Mouse (Mus musculus) liver, embryonic 16.5 days (tissue): ENCODE data around the gene Mcl1. TPM values are rescaled to one million over a fixed set of nuclear protein-coding genes. Genes with fewer than 3 reads are reported as not detected.
"Not testable (repeated sequence)": the region's sequence is repeated elsewhere in the genome, so short reads cannot be mapped to it uniquely, and the experiment has no call there.

Experiments used
- ATAC-seq: fragments of 200-750 bp; cut with Nextera tagmentation; 2 replicates; pipeline ENCODE4 v1.8.0; 2017; ENCODE audit warnings: low read depth, mild to moderate bottlenecking, moderate number of reproducible peaks, moderate library complexity
- H3K27ac ChIP-seq: fragments of 300-500 bp; sonication (generic); 2 replicates; pipeline ENCODE4 v1.5.1; 2014; ENCODE audit warnings: mild to moderate bottlenecking, low read length
- H3K27me3 ChIP-seq: fragments of 300-500 bp; sonication (generic); 2 replicates; pipeline ENCODE4 v1.6.1; 2014; ENCODE audit warnings: low read depth, low read length, mixed read lengths; ENCODE audit not compliant: control insufficient read depth, insufficient read depth
- H3K36me3 ChIP-seq: fragments of 300-500 bp; sonication (generic); 2 replicates; pipeline ENCODE4 v1.6.1; 2014; ENCODE audit warnings: mild to moderate bottlenecking; ENCODE audit not compliant: control insufficient read depth, insufficient read depth
- H3K4me1 ChIP-seq: fragments of 300-500 bp; sonication (generic); 2 replicates; pipeline ENCODE4 v1.6.1; 2014; ENCODE audit warnings: low read depth, low read length, mixed read lengths; ENCODE audit not compliant: control insufficient read depth
- H3K4me2 ChIP-seq: fragments of 300-500 bp; sonication (generic); 2 replicates; pipeline ENCODE4 v1.6.1; 2014; ENCODE audit warnings: low read depth, low read length, mixed read lengths
- H3K4me3 ChIP-seq: fragments of 300-500 bp; sonication (generic); 2 replicates; pipeline ENCODE4 v1.5.1; 2014; ENCODE audit warnings: low read depth, mild to moderate bottlenecking, low read length
- H3K9ac ChIP-seq: fragments of 300-500 bp; sonication (generic); 2 replicates; pipeline ENCODE4 v1.6.1; 2014; ENCODE audit warnings: low read depth, low read length
- H3K9me3 ChIP-seq: fragments of 300-500 bp; sonication (generic); replicated peaks from 2 replicates; pipeline ENCODE4 v1.6.1; 2016; ENCODE audit warnings: low read length; ENCODE audit not compliant: control insufficient read depth
- WGBS: fragments of 180-500 bp; shearing (Covaris S2); extraction: QIAGEN DNeasy Blood & Tissue Kit; methylation state at CpG from one replicate; pipeline ENCODE4 v1.1.7; 2014; ENCODE audit not compliant: insufficient replicate concordance; 5-methylcytosine and 5-hydroxymethylcytosine counted together
- polyA plus RNA-seq: library from polyadenylated mRNA; unstranded; fragments of >200 nt; fragmentation: Nextera tagmentation; extraction: Ambion mirVana; gene quantifications from 2 replicates; pipeline ENCODE4 v1.2.1, GENCODE M21; 2015

Gene Mcl1
- 11.1 and 14.5 TPM in 2 replicates for polyA plus RNA-seq

DNA sequence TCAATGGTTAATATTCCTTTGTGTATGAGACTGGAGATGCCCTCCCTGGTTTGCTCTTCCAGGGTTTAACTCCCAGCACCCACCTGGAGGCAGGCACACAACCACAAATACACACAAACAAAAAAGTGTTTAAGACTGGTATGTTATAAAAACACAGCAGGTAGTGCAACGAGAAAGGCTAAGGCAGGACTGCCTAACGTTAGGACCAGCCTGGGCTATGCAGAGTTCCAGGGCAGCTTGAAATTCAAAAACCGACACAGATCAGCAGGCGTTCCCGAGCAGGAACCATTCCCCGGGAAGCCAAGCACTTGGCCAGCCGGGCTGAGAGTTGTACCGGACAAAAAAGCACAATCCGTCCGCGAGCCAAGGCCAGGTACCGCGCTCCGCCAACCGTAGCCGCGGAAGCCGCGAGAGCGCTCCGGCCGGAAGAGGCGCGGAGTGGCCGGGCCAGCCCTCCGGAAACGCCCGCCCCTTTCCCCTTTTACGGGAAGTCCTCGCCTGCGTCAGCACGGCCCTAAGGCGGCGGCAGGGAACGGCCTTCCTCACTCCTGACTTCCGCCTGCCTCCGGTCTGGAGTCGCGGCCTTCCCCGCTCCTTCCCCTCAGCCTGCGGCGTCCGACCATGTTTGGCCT lies at the start of gene Mcl1:
TSS of gene Mcl1 (plus strand) at position 553 of the 632 bp plus-strand sequence.
- peak; percentile 93 for ATAC-seq

DNA sequence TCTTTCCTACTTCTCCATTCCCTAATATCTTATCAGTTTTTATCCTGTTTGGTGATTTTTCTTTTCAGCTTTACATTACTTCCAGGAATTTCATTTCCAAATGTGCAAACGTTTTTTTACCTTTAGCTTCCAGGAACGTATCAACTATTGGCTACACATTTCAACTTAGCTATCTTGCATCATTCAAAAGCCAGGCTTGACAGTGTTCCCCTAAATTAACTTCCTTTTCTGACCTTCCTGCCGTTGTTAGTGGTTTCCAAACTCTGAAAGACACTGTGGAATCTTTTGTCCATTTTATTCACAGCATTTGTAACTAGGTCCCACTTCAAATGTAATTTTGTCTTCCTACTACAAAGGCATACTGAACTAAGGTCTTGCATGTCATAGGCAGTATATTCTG lies 49.4 kb upstream of the Mcl1 start:
- H3K9ac ChIP-seq = no peak overlapping the region
- no peak for ATAC-seq
- H3K4me3 ChIP-seq = no peak overlapping the region
- WGBS = 40% methylated on average over 3 of the region's 3 CpGs
- H3K4me2 ChIP-seq = no peak overlapping the region
- peaks cover 21% of the 10 kb centered on the region for H3K36me3 ChIP-seq
- H3K9me3 ChIP-seq = no peaks in the 10 kb centered on the region
- H3K27me3 ChIP-seq = no peaks in the 10 kb centered on the region
- no peak overlapping the region for H3K27ac ChIP-seq
- no peaks in the 10 kb centered on the region for H3K4me1 ChIP-seq

More for the DNA sequence above, at the start of gene Mcl1:
- Histone ChIP-seq H3K9me3 (no peaks in the 10 kb centered on the region), H3K27ac (peak within 1 kb of the TSS; percentile 97), H3K9ac (peak within 1 kb of the TSS; percentile 99), H3K27me3 (no peaks in the 10 kb centered on the region), H3K4me3 (peak within 1 kb of the TSS; percentile 99), H3K4me1 (peaks cover 43% of the 10 kb centered on the region), H3K4me2 (peak within 1 kb of the TSS; percentile 83), H3K36me3 (peaks cover 21% of the 10 kb centered on the region)
- 0% methylated on average over 43 of the region's 43 CpGs for WGBS

DNA sequence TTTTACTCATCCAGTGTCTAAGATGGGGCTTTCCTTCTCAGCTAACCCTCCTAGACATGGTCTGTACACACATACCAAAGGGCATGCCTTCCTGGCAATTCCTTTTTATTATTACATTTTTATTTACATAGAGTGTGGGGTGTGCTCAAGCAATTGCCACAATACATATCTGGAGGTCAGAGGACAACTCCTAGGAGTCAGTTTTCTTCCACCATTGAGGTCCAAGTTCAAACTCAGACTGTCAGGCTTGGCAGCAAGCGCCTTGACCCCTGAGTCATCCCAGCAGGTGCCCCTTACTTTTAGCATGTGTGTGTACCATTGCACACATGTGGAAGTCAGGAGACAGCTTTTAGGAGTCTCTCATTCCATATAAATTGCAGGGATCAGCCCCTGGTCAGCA lies 44.6 kb upstream of the Mcl1 start:
- ATAC-seq = no peak
- Histone ChIP-seq H3K4me3 (no peak overlapping the region), H3K36me3 (peaks cover 44% of the 10 kb centered on the region), H3K27ac (no peak overlapping the region), H3K4me2 (no peak overlapping the region), H3K4me1 (no peaks in the 10 kb centered on the region), H3K27me3 (no peaks in the 10 kb centered on the region), H3K9me3 (no peaks in the 10 kb centered on the region), H3K9ac (no peak overlapping the region)
- 91% methylated on average over 1 of the region's 1 CpGs for WGBS

DNA sequence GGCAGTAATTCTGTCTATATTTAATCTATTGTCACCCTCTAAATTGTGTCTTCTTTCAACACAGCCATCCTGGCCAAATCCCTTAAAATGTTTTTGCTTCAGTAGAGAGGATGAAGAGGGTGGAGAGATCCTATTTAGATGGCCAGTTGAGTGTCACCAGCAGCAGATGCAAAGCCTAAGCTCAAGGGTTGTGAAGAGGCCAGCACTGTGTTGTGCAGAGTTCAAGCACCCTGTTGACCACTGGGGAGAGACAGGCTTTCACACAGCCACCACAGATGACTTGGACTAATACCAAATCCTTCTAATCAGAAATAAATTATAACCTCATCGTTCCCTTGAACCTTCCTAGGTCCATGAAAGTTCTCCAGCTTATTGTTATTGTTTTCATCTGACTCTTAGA lies 40.1 kb upstream of the Mcl1 start:
- no peak for ATAC-seq
- WGBS = 88% methylated on average over 1 of the region's 1 CpGs

DNA sequence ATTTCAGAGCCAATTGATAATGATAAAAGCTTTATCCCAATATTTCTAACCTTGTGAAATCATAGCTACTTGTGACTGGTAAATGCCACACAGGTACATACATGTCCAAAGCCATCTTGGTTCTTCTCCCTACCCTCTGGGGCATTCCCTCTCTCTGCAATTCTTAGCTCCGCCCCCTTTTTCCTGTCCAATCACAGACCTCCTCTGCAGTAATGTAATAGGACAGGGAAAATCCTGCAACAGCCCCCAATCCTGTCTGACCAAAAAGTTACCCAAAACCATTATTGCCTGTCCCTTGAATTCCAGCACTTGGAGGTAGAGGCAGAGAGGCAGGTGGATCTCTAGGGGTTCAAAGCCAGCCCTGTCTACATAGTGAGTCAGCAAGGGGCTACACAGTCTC lies 37.3 kb upstream of the Mcl1 start:
- H3K27ac ChIP-seq = no peak overlapping the region
- WGBS = 67% methylated on average over 1 of the region's 1 CpGs
- peaks cover 8% of the 10 kb centered on the region for H3K4me1 ChIP-seq
- no peak for ATAC-seq
- H3K4me2 ChIP-seq = no peak overlapping the region
- H3K27me3 ChIP-seq = no peaks in the 10 kb centered on the region
- peaks cover 36% of the 10 kb centered on the region for H3K36me3 ChIP-seq
- no peak overlapping the region for H3K9ac ChIP-seq
- no peaks in the 10 kb centered on the region for H3K9me3 ChIP-seq
- no peak overlapping the region for H3K4me3 ChIP-seq

More for the DNA sequence above, 40.1 kb upstream of the Mcl1 start:
- Histone ChIP-seq H3K4me2 (no peak overlapping the region), H3K9ac (no peak overlapping the region), H3K36me3 (peaks cover 45% of the 10 kb centered on the region), H3K4me3 (no peak overlapping the region), H3K27me3 (no peaks in the 10 kb centered on the region), H3K27ac (no peak overlapping the region), H3K4me1 (no peaks in the 10 kb centered on the region), H3K9me3 (no peaks in the 10 kb centered on the region)

DNA sequence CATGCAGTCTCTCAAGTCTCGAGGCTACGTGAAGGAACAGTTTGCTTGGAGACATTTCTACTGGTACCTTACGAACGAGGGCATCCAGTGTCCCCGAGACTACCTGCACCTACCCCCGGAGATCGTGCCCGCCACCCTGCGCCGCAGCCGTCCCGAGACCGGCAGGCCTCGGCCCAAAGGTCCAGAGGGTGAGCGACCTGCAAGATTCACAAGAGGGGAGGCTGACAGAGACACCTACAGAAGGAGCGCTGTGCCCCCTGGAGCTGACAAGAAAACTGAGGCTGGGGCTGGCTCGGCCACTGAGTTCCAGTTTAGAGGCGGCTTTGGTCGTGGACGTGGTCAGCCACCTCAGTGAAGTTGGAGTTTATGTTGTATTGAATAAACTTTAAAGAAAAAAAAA lies 36.2 kb upstream of the Mcl1 start:
- H3K9ac ChIP-seq, H3K27ac ChIP-seq, H3K9me3 ChIP-seq, H3K4me3 ChIP-seq, H3K4me2 ChIP-seq, ATAC-seq, H3K27me3 ChIP-seq: not testable (repeated sequence)
- Histone ChIP-seq H3K36me3 (peaks cover 35% of the 10 kb centered on the region), H3K4me1 (peaks cover 13% of the 10 kb centered on the region)
- WGBS = 92% methylated on average over 20 of the region's 20 CpGs

DNA sequence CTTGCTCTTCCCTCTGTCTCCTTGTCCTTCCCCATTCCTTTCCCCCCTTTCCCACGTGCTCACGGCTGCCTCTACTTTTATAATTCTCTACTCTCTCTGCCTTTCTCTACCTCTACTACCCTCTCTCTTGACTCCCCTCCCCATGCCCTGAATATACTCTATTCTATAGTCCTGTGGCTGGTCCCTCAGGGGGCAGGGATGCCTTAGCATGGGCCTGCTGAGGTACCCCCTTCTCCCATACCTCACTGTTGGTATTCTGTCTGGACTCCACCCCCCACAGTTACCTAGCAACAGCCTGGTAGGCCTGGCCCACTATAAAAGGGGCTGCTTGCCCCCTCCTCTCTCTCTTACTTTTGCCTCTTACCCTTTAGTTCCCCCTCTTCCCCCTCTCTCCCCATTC lies 35.0 kb upstream of the Mcl1 start:
- no peak overlapping the region for H3K4me2 ChIP-seq
- ATAC-seq = no peak
- H3K4me1 ChIP-seq = peaks cover 13% of the 10 kb centered on the region
- WGBS = 66% methylated on average over 2 of the region's 2 CpGs
- no peak overlapping the region for H3K9ac ChIP-seq
- peaks cover 36% of the 10 kb centered on the region for H3K36me3 ChIP-seq
- no peak overlapping the region for H3K27ac ChIP-seq
- no peaks in the 10 kb centered on the region for H3K9me3 ChIP-seq
- H3K4me3 ChIP-seq = no peak overlapping the region
- no peaks in the 10 kb centered on the region for H3K27me3 ChIP-seq

DNA sequence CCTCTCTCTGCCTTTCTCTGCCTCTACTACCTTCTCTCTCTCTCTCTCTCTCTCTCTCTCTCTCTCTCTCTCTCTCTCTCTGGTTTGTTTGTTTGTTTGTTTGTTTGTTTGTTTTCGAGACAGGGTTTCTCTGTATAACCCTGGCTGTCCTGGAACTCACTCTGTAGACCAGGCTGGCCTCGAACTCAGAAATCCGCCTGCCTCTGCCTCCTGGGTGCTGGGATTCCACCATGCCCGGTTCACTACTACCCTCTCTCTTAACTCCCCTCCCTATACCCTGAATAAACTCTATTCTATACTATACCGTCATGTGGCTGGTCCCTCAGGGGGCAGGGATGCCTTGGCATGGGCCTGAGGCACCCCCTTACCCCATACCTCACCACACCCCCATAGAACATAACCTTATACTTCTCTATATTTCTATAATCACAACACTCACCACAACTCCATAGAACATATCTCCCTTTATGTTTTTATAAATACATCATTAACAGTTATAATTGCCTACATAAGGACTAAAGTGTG lies 34.5 kb upstream of the Mcl1 start:
- peak overlapping the region; percentile 76 for H3K9ac ChIP-seq
- ATAC-seq, H3K9me3 ChIP-seq, H3K27me3 ChIP-seq: not testable (repeated sequence)
- 57% methylated on average over 5 of the region's 5 CpGs for WGBS
- H3K27ac ChIP-seq = peak overlapping the region; percentile 92
- peak overlapping the region; percentile 87 for H3K4me2 ChIP-seq
- peak overlapping the region; percentile 89 for H3K4me3 ChIP-seq
- peaks cover 40% of the 10 kb centered on the region for H3K36me3 ChIP-seq
- H3K4me1 ChIP-seq = peaks cover 13% of the 10 kb centered on the region

DNA sequence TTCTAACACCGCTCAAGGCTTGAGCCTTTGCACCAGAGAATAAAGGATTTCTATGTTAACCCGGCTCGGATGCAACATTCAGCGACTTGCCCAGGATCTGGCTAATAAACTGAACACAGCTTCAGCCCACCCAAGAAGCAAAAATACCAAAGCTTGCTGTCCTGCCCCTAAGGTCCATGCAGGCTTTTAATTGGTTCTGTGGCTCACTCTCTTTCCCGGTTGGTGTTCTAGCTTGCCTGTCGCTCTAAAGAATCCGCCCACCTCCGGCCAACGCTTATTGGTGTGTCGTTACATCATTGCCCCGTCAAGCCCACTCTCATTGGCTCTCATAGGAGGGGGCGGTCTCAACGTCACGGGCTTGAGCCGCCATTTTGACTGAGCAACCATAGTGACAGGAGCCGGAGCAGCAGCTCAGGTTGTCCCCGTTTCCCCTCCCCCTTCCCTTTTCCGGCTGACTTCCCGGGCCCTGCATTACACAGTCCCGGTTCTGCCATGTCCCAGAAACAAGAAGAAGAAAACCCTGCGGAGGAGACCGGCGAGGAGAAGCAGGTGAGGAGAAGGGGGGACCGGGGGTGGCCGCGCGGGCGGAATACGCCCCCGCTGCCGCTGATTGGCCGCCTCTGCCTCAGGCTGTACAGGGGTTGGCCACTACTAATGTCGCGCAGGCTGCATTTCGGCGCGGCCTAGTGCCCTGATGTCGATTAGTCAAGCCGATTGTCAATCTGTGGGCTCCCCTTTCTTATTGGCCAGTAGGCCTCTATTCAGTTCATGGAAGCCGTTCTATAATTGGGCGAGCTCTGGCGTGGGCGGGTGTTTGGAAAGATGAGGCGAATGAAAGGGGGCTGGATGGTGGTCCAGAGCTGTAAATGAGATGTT lies 33.7 kb upstream of the Mcl1 start, which contains the start of gene Ensa:
TSS of gene Ensa (plus strand) at position 366 of the 876 bp plus-strand sequence.
- Histone ChIP-seq H3K9me3 (no peaks in the 10 kb centered on the region), H3K36me3 (peaks cover 40% of the 10 kb centered on the region), H3K4me1 (peaks cover 13% of the 10 kb centered on the region), H3K27me3 (no peaks in the 10 kb centered on the region), H3K27ac (peak within 1 kb of the TSS; percentile 93), H3K4me3 (peak within 1 kb of the TSS; percentile 89), H3K4me2 (peak within 1 kb of the TSS; percentile 87), H3K9ac (peak within 1 kb of the TSS; percentile 92)
- ATAC-seq = peak; percentile 94
- WGBS = under 1% methylated on average over 44 of the region's 44 CpGs
